12 mouse cellular contexts compared by ENCODE assay signal in the genomic region with DNA sequence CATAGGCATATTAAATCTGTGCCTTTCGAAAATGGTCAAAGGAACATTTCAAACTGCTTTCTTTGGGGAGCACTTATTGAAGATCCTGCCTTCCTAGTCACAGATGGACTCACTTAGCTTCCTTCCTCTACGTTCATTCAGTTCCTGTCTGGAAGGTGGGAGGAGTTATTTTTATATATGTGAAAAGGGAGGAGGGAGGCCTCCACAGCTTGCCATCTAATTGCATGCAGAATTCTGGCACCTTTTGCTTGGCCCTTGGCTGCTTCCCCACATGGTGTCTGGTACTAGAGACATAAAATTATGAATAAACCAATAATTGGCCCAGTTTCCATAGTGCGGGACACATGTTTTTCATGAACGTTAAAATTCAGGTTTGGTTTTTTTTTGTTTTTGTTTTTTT. TPM values are rescaled to one million over a fixed set of nuclear protein-coding genes. Genes with fewer than 3 reads are reported as not detected.
DNase-seq lines count a peak whose midpoint lies in the region; ATAC-seq lines count a peak whose summit lies in the region.
"Had no signal": no experiment of that assay in that cellular context is flagged by ENCODE, and none has a peak within 500 bp of the region (broad histone marks: within the 10 kb centered on the region; RNA-seq: fewer than 3 reads in every experiment).

No protein-coding gene starts in this region.

- peak; percentile 7 for DNase-seq in embryo, embryonic 10.5 days (ENCODE audit: low spot score)
- DNase-seq in embryo, embryonic 10 days (ENCODE audit: low spot score) = no peak
- peak; percentile 49 for DNase-seq in right cerebral cortex, adult 18-20 months
- DNase-seq in right cerebral cortex, postnatal 4 days = no peak
- no peak for DNase-seq in lung, postnatal 14 days
- no peak for DNase-seq in ovary, postnatal 14 days (ENCODE audit: low spot score)
- DNase-seq: gastrocnemius, postnatal 25 days; heart, postnatal 14 days had no signal

- ATAC-seq in granulocyte monocyte progenitor cell, adult 5-6 weeks (replicated peaks; ENCODE audit: poor library complexity, severe bottlenecking) = 0 out of 2 replicates have a peak, but pooled peaks have one; percentile 37
- peak; percentile 56 for ATAC-seq in megakaryocyte progenitor cell, adult 5-6 weeks (replicated peaks; ENCODE audit: poor library complexity)
- ATAC-seq: intestine, postnatal 0 days had no signal

RNA-seq across cellular contexts. Expression of gene 4933416C03Rik, which starts 5.5 kb away (rescaled TPM):
- total RNA-seq in granulocyte monocyte progenitor cell, adult 5-6 weeks (2014; fragmentation: Nextera tagmentation) = not detected in 2 replicates
- not detected in 2 replicates for total RNA-seq in granulocyte monocyte progenitor cell, adult 5-6 weeks (2017)
- total RNA-seq in megakaryocyte progenitor cell, adult 5-6 weeks (2015) = not detected in 2 replicates
- not detected in 2 replicates for total RNA-seq in megakaryocyte progenitor cell, adult 5-6 weeks (2017)
- total RNA-seq: gastrocnemius, postnatal 25 days; heart, postnatal 14 days; left cerebral cortex, adult 18-20 months had no signal

Comparison
In these comparisons a context has a peak if more than half of its experiments do, and no peak if none do; other contexts are left out.
1. DNase-seq: peak in embryo, embryonic 10.5 days (single experiment) and right cerebral cortex, adult 18-20 months (single experiment); none in embryo, embryonic 10 days (single experiment), right cerebral cortex, postnatal 4 days (single experiment), lung, postnatal 14 days (single experiment) and ovary, postnatal 14 days (single experiment).